Mouse (Mus musculus): ENCODE data around the gene Cd180. TPM values are rescaled to one million over a fixed set of nuclear protein-coding genes. Genes with fewer than 3 reads are reported as not detected.

Gene Cd180
- polyA plus RNA-seq, 1 experiment, result not detected

DNA sequence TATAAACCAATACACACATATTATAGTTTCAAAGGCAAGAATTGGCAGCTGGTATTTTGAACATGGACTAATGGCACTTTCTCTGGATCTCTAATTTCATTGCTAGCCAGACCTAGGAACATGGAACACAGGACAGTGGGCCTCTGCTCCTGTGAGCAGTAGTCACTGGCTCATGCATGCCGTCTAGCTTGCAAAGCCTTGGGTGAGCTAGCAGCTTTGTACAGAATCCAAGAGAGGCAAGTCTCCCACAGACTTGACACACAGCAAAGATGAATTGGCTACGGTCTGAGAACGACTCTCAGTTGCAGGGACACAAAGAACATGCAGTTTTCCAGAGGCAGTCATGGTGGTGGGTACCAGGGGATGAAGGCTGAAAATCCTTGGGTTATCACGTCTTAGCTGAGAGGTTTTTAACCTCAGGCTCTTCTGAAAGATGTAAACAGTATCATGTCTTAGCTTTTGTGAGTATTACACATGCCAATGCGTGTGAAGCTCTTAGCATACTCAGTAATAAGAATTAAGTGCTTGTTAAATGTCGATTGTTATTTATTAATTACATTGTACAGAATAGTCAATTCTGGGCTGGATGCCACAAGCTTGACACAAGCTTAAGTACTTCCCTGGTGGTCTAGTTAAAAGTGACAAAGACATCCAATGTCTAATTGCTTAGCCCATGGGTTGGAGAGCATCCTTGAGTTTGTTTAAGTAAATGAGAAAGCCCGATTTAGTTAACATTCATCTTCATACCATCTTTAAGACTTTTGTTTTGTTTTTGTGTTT, 90.4 kb downstream of the Cd180 start:
- no peak for TF ChIP-seq GATA1 (IDR thresholded peaks at IDR 0.05; ENCODE audit: low read length)

DNA sequence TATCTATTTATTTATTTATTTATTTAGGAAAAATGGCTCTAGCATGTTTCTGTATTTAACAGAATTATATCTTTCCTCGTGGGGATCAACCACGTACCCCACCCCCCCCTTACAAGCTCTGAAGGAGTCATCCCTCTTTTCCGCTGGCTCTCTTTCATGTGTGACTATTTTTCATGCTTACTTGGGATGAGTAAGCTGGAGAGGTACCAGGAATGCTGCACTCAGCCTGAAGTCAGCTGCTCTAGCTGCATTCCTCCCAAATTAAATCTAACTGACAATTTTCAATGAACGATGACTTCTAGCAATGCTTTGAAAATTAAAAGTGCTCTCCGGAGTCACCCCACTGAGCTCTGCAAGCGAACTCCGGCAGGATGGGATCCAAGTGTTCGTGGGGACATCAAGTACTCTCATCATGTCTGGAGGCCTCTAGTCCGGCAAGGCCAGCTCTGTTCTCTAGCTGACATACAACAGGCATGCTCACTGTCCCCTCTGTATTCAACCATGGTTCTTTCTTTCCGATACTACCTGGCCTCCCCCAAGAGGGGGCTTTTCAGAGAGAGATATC, 93.4 kb downstream of the Cd180 start:
- TF ChIP-seq GATA1 (IDR thresholded peaks at IDR 0.05; ENCODE audit: low read length), result no peak

Measured in G1E-ER4 (cell line).